Mouse (Mus musculus): ENCODE results near the gene Cdkn1a. TPM values are rescaled to one million over a fixed set of nuclear protein-coding genes. Genes with fewer than 3 reads are reported as not detected.

Gene Cdkn1a
- polyA plus RNA-seq, 1 experiment from 2014 or later = 16.5 TPM

GRCm38 (mm10) chr17:29047697-29048514, 42.9 kb upstream of the Cdkn1a start:
- no peaks in the 10 kb centered on the region for H3K9me3 ChIP-seq (replicated peaks; ENCODE audit: control insufficient read depth, low read length)
- H3K4me1 ChIP-seq (ENCODE audit: control insufficient read depth, low read depth, low read length) = peaks cover 13% of the 10 kb centered on the region
- no peaks in the 10 kb centered on the region for H3K27me3 ChIP-seq (ENCODE audit: control insufficient read depth, insufficient read depth, low read depth, low read length)
- 78% methylated on average over 3 of the region's 3 CpGs for WGBS (ENCODE audit: insufficient replicate concordance)
- no peak for ATAC-seq (ENCODE audit: low read depth)
- H3K36me3 ChIP-seq (ENCODE audit: control insufficient read depth, insufficient read depth) = peaks cover 46% of the 10 kb centered on the region
- no peak overlapping the region for H3K27ac ChIP-seq (ENCODE audit: low read length)
- H3K9ac ChIP-seq (ENCODE audit: low read depth, low read length) = no peak overlapping the region
- no peak overlapping the region for H3K4me2 ChIP-seq (ENCODE audit: low read depth, low read length)
- H3K4me3 ChIP-seq (ENCODE audit: low read depth, low read length) = no peak overlapping the region

DNA sequence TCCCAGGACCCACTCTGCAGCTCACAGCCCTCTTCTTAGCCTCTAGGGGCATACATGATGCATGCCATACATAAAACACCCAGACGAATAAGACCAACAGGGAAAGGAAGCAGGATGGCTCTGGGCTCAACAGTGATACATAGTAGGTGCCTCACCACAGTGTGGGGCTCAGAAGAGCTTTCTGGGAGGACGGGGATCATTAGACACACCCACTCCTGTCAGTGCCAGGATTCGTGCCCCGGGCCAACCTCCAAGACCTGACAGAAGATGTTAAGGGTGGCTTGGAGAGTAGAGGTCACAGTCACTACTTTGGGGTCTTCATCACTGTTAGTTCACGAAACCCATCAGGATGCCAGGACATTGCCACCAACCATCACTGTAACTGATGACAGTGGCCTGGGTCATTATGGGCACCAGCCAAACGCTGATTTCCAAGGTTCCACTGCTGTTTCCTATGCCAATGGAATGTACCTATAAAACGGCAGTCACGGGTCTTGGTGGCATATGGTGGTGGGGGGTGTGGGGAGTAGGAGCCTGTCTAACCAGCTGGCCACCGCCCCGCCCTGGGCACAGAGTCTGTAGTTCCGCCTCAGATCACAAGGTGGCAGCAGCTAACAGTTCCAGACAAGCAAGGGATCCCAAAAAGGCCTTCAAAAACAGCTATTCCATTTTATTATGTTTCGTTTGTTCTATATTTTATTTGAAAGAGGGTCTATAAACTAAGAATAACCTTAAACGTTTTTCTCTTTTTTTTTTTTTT, 41.8 kb upstream of the Cdkn1a start:
- H3K27me3 ChIP-seq (ENCODE audit: control insufficient read depth, insufficient read depth, low read depth, low read length) = no peaks in the 10 kb centered on the region
- WGBS (ENCODE audit: insufficient replicate concordance) = 13% methylated on average over 13 of the region's 13 CpGs
- no peak overlapping the region for H3K4me2 ChIP-seq (ENCODE audit: low read depth, low read length)
- no peak overlapping the region for H3K4me3 ChIP-seq (ENCODE audit: low read depth, low read length)
- ATAC-seq (ENCODE audit: low read depth) = no peak
- no peak overlapping the region for H3K9ac ChIP-seq (ENCODE audit: low read depth, low read length)
- H3K4me1 ChIP-seq (ENCODE audit: control insufficient read depth, low read depth, low read length) = peaks cover 13% of the 10 kb centered on the region
- no peaks in the 10 kb centered on the region for H3K9me3 ChIP-seq (replicated peaks; ENCODE audit: control insufficient read depth, low read length)
- H3K36me3 ChIP-seq (ENCODE audit: control insufficient read depth, insufficient read depth) = peaks cover 36% of the 10 kb centered on the region
- H3K27ac ChIP-seq (ENCODE audit: low read length) = no peak overlapping the region

- Histone ChIP-seq H3K4me1 (ENCODE audit: control insufficient read depth, low read depth, low read length) (peaks cover 13% of the 10 kb centered on the region), H3K36me3 (ENCODE audit: control insufficient read depth, insufficient read depth) (peaks cover 30% of the 10 kb centered on the region), H3K27ac (ENCODE audit: low read length) (no peak overlapping the region), H3K9ac (ENCODE audit: low read depth, low read length) (no peak overlapping the region), H3K27me3 (ENCODE audit: control insufficient read depth, insufficient read depth, low read depth, low read length) (no peaks in the 10 kb centered on the region), H3K4me2 (ENCODE audit: low read depth, low read length) (peak overlapping the region; percentile 31), H3K4me3 (ENCODE audit: low read depth, low read length) (no peak overlapping the region), H3K9me3 (replicated peaks; ENCODE audit: control insufficient read depth, low read length) (no peaks in the 10 kb centered on the region)
- 55% methylated on average over 5 of the region's 5 CpGs for WGBS (ENCODE audit: insufficient replicate concordance)
- no peak for ATAC-seq (ENCODE audit: low read depth)
These were observed 41.3 kb upstream of the Cdkn1a start for GRCm38 (mm10) chr17:29049508-29049889.

GRCm38 (mm10) chr17:29049923-29050322, 40.9 kb upstream of the Cdkn1a start:
- peak; percentile 12 for ATAC-seq (ENCODE audit: low read depth)
- H3K4me2 ChIP-seq (ENCODE audit: low read depth, low read length) = peak overlapping the region; percentile 31

DNA sequence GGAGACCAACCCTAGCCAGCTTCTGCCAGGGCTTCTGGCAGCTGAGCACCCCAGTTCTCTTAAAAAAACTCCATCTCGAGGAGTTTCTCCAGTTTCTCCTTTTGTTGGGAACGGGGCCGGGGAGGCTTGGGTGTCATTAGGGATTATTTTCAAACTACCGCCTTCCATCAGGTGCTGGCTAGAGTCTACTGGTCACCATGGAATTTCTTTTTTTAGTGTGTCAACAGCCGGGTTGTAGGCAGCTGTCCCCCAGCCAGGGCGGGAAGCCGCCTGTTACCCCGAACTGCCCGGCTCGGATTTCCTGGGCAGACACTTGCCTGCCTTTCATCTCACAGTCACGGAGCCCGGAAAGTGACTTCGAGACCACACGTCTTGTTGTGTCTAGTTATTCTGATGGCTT, 40.0 kb upstream of the Cdkn1a start:
- H3K4me3 ChIP-seq (ENCODE audit: low read depth, low read length) = no peak overlapping the region
- no peaks in the 10 kb centered on the region for H3K9me3 ChIP-seq (replicated peaks; ENCODE audit: control insufficient read depth, low read length)
- H3K27me3 ChIP-seq (ENCODE audit: control insufficient read depth, insufficient read depth, low read depth, low read length) = no peaks in the 10 kb centered on the region
- H3K4me2 ChIP-seq (ENCODE audit: low read depth, low read length) = peak overlapping the region; percentile 31; the same call in 1 of the 2 replicates
- H3K4me1 ChIP-seq (ENCODE audit: control insufficient read depth, low read depth, low read length) = peaks cover 13% of the 10 kb centered on the region
- no peak for ATAC-seq (ENCODE audit: low read depth)
- peaks cover 17% of the 10 kb centered on the region for H3K36me3 ChIP-seq (ENCODE audit: control insufficient read depth, insufficient read depth)
- H3K27ac ChIP-seq (ENCODE audit: low read length) = no peak overlapping the region
- WGBS (ENCODE audit: insufficient replicate concordance) = 48% methylated on average over 14 of the region's 14 CpGs
- H3K9ac ChIP-seq (ENCODE audit: low read depth, low read length) = no peak overlapping the region

More at GRCm38 (mm10) chr17:29049923-29050322, 40.9 kb upstream of the Cdkn1a start:
- 41% methylated on average over 7 of the region's 7 CpGs for WGBS (ENCODE audit: insufficient replicate concordance)
- no peak overlapping the region for H3K27ac ChIP-seq (ENCODE audit: low read length)
- no peak overlapping the region for H3K9ac ChIP-seq (ENCODE audit: low read depth, low read length)
- H3K4me1 ChIP-seq (ENCODE audit: control insufficient read depth, low read depth, low read length) = peaks cover 13% of the 10 kb centered on the region
- H3K36me3 ChIP-seq (ENCODE audit: control insufficient read depth, insufficient read depth) = peaks cover 26% of the 10 kb centered on the region
- H3K9me3 ChIP-seq (replicated peaks; ENCODE audit: control insufficient read depth, low read length) = no peaks in the 10 kb centered on the region
- no peaks in the 10 kb centered on the region for H3K27me3 ChIP-seq (ENCODE audit: control insufficient read depth, insufficient read depth, low read depth, low read length)
- no peak overlapping the region for H3K4me3 ChIP-seq (ENCODE audit: low read depth, low read length)

GRCm38 (mm10) chr17:29053067-29053466, 37.7 kb upstream of the Cdkn1a start:
- peaks cover 16% of the 10 kb centered on the region for H3K4me1 ChIP-seq (ENCODE audit: control insufficient read depth, low read depth, low read length)
- no peak overlapping the region for H3K4me3 ChIP-seq (ENCODE audit: low read depth, low read length)
- H3K27ac ChIP-seq (ENCODE audit: low read length) = no peak overlapping the region
- ATAC-seq (ENCODE audit: low read depth) = no peak
- no peak overlapping the region for H3K9ac ChIP-seq (ENCODE audit: low read depth, low read length)
- no peaks in the 10 kb centered on the region for H3K36me3 ChIP-seq (ENCODE audit: control insufficient read depth, insufficient read depth)
- H3K4me2 ChIP-seq (ENCODE audit: low read depth, low read length) = no peak overlapping the region
- WGBS (ENCODE audit: insufficient replicate concordance) = 85% methylated on average over 6 of the region's 6 CpGs
- H3K9me3 ChIP-seq (replicated peaks; ENCODE audit: control insufficient read depth, low read length) = no peaks in the 10 kb centered on the region
- H3K27me3 ChIP-seq (ENCODE audit: control insufficient read depth, insufficient read depth, low read depth, low read length) = no peaks in the 10 kb centered on the region

GRCm38 (mm10) chr17:29053841-29054240, 36.9 kb upstream of the Cdkn1a start:
- Histone ChIP-seq H3K4me1 (ENCODE audit: control insufficient read depth, low read depth, low read length) (peaks cover 16% of the 10 kb centered on the region), H3K4me2 (ENCODE audit: low read depth, low read length) (no peak overlapping the region), H3K9me3 (replicated peaks; ENCODE audit: control insufficient read depth, low read length) (no peaks in the 10 kb centered on the region), H3K36me3 (ENCODE audit: control insufficient read depth, insufficient read depth) (no peaks in the 10 kb centered on the region), H3K27me3 (ENCODE audit: control insufficient read depth, insufficient read depth, low read depth, low read length) (no peaks in the 10 kb centered on the region), H3K4me3 (ENCODE audit: low read depth, low read length) (no peak overlapping the region), H3K9ac (ENCODE audit: low read depth, low read length) (no peak overlapping the region), H3K27ac (ENCODE audit: low read length) (no peak overlapping the region)
- WGBS (ENCODE audit: insufficient replicate concordance) = 58% methylated on average over 7 of the region's 7 CpGs
- ATAC-seq (ENCODE audit: low read depth) = no peak

GRCm38 (mm10) chr17:29054429-29054828, 36.3 kb upstream of the Cdkn1a start:
- no peak overlapping the region for H3K4me2 ChIP-seq (ENCODE audit: low read depth, low read length)
- H3K4me1 ChIP-seq (ENCODE audit: control insufficient read depth, low read depth, low read length) = peaks cover 13% of the 10 kb centered on the region
- H3K4me3 ChIP-seq (ENCODE audit: low read depth, low read length) = no peak overlapping the region
- no peaks in the 10 kb centered on the region for H3K36me3 ChIP-seq (ENCODE audit: control insufficient read depth, insufficient read depth)
- no peaks in the 10 kb centered on the region for H3K9me3 ChIP-seq (replicated peaks; ENCODE audit: control insufficient read depth, low read length)
- no peak overlapping the region for H3K9ac ChIP-seq (ENCODE audit: low read depth, low read length)
- H3K27me3 ChIP-seq (ENCODE audit: control insufficient read depth, insufficient read depth, low read depth, low read length) = no peaks in the 10 kb centered on the region
- 49% methylated on average over 6 of the region's 6 CpGs for WGBS (ENCODE audit: insufficient replicate concordance)
- ATAC-seq (ENCODE audit: low read depth) = no peak
- no peak overlapping the region for H3K27ac ChIP-seq (ENCODE audit: low read length)

DNA sequence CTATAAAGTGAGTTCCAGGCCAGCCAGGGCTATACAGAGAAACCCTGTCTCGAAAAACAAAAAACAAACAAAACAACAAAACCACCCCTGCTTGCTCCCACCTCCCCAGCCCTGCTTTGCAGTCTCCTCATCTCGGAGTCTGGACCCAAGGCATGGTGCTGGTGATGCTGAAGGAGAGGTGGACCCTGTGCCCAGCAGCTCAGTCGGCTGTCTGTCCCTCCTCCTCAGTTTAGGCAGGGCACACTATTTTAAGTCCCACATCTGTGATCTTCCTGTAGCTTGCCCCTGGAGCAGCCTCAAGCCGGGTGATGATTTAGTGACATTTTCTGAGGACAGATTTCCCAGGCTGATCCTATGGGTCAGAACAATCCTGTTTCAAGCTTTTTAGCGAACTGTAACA, 35.2 kb upstream of the Cdkn1a start:
- H3K4me3 ChIP-seq (ENCODE audit: low read depth, low read length) = no peak overlapping the region
- no peak overlapping the region for H3K9ac ChIP-seq (ENCODE audit: low read depth, low read length)
- no peaks in the 10 kb centered on the region for H3K27me3 ChIP-seq (ENCODE audit: control insufficient read depth, insufficient read depth, low read depth, low read length)
- peaks cover 3% of the 10 kb centered on the region for H3K4me1 ChIP-seq (ENCODE audit: control insufficient read depth, low read depth, low read length)
- ATAC-seq (ENCODE audit: low read depth) = no peak
- no peak overlapping the region for H3K4me2 ChIP-seq (ENCODE audit: low read depth, low read length)
- H3K27ac ChIP-seq (ENCODE audit: low read length) = no peak overlapping the region
- 64% methylated on average over 5 of the region's 5 CpGs for WGBS (ENCODE audit: insufficient replicate concordance)
- H3K36me3 ChIP-seq (ENCODE audit: control insufficient read depth, insufficient read depth) = no peaks in the 10 kb centered on the region
- no peaks in the 10 kb centered on the region for H3K9me3 ChIP-seq (replicated peaks; ENCODE audit: control insufficient read depth, low read length)

Data from liver, embryonic 16.5 days (tissue).